Mouse (Mus musculus) forebrain, embryonic 14.5 days (tissue): ENCODE data around the gene Tle4. TPM values are rescaled to one million over a fixed set of nuclear protein-coding genes. Genes with fewer than 3 reads are reported as not detected.

Source experiments
- ATAC-seq: fragments of 200-750 bp; cut with Nextera tagmentation; 2 replicates; pipeline ENCODE4 v1.8.0; 2017; ENCODE audit warnings: mild to moderate bottlenecking, moderate library complexity
- DNase-seq: peaks from one replicate; pipeline ENCODE4 v3.0.0-alpha.2; 2015; ENCODE audit warnings: low spot score
- H3K27ac ChIP-seq: fragments of 300-500 bp; sonication (generic); 2 replicates; pipeline ENCODE4 v1.5.1; 2014; ENCODE audit warnings: low read depth, mild to moderate bottlenecking, control low read depth, low read length, moderate library complexity
- H3K27me3 ChIP-seq: fragments of 300-500 bp; sonication (generic); replicated peaks from 2 replicates; pipeline ENCODE4 v1.6.1; 2014; ENCODE audit warnings: low read length, control low read depth, mixed read lengths; ENCODE audit not compliant: control insufficient read depth, insufficient read depth
- H3K36me3 ChIP-seq: fragments of 300-500 bp; sonication (generic); 2 replicates; pipeline ENCODE4 v1.6.1; 2014; ENCODE audit warnings: low read length, control low read depth; ENCODE audit not compliant: control insufficient read depth, insufficient read depth
- H3K4me1 ChIP-seq: fragments of 300-500 bp; sonication (generic); 2 replicates; pipeline ENCODE4 v1.6.1; 2014; ENCODE audit warnings: antibody characterized with exemption, low read length, control low read depth; ENCODE audit not compliant: control insufficient read depth, insufficient read depth
- H3K4me2 ChIP-seq: fragments of 300-500 bp; sonication (generic); 2 replicates; pipeline ENCODE4 v1.6.1; 2014; ENCODE audit warnings: mild to moderate bottlenecking, control low read depth, low read length
- H3K4me3 ChIP-seq: fragments of 300-500 bp; sonication (generic); 2 replicates; pipeline ENCODE4 v1.5.1; 2014; ENCODE audit warnings: low read depth, low read length, control low read depth
- H3K9ac ChIP-seq: fragments of 300-500 bp; sonication (generic); 2 replicates; pipeline ENCODE4 v1.6.1; 2014; ENCODE audit warnings: mild to moderate bottlenecking, low read length, control low read depth, moderate library complexity
- H3K9me3 ChIP-seq: fragments of 300-500 bp; sonication (generic); replicated peaks from 2 replicates; pipeline ENCODE4 v1.6.1; 2016; ENCODE audit warnings: low read length, control low read depth, mixed read lengths; ENCODE audit not compliant: control insufficient read depth
- WGBS: fragments of 180-500 bp; shearing (Covaris S2); extraction: QIAGEN DNeasy Blood & Tissue Kit; methylation state at CpG from one replicate; pipeline ENCODE4 v1.1.7; 2014; 5-methylcytosine and 5-hydroxymethylcytosine counted together
- polyA plus RNA-seq: library from polyadenylated mRNA; unstranded; fragments of >200 nt; fragmentation: Nextera tagmentation; extraction: Ambion mirVana; gene quantifications from 2 replicates; pipeline ENCODE4 v1.2.1, GENCODE M21; 2014

Gene Tle4
- polyA plus RNA-seq, 1 experiment from 2014 or later = 28.9 TPM

DNA sequence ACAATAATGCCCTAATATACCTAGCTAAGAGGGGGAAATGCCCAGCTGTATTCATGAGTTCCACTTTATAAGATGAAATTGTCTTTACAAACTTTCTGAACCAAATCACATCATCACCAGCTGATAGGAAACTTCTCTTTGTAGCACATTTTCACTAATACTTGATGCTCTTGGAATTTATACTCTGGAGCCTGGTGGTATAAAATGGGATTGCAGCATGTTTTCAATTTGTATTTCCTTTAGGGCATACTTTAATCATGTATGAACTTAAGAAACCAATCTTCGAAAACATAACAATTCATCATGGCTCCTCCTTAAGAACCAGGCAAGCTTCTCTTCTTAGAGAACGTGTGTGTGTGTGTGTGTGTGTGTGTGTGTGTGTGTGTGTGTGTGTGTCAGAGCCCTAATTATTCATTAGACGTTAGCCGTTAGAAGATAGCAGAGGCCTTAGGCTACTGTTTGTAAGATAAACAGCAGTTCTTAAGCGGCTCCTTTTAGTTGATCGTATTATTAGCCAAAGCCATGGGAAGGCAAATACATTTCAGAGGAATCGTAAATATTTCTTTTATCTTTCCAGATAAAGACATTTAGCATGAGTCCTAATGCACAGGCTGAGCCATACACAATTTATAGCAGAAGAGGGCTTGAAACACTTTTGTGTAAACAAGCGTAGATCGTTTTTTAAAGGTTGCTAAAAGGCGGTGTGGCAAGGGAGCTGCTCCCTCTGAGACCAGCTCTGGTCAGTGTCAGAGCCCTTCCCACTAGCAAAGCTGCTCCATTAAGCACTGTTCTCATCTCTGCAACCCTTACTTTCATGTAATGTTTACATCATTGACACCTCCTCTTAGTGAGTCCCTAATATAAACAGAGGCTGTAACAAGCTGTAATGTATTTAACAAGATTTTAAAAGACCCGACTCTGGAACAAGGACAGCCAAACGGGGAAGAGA, 173.6 kb downstream of the Tle4 start:
- Histone ChIP-seq H3K9me3 (no peaks in the 10 kb centered on the region), H3K27ac (no peak overlapping the region), H3K4me3 (no peak overlapping the region), H3K36me3 (no peaks in the 10 kb centered on the region), H3K4me1 (peaks cover 11% of the 10 kb centered on the region), H3K9ac (no peak overlapping the region), H3K27me3 (no peaks in the 10 kb centered on the region), H3K4me2 (no peak overlapping the region)
- WGBS = 65% methylated on average over 12 of the region's 12 CpGs
- no peak for DNase-seq
- no peak for ATAC-seq

GRCm38 (mm10) chr19:14421691-14422090, 176.2 kb downstream of the Tle4 start:
- Histone ChIP-seq H3K27me3 (no peaks in the 10 kb centered on the region), H3K9me3 (no peaks in the 10 kb centered on the region), H3K36me3 (no peaks in the 10 kb centered on the region), H3K9ac (no peak overlapping the region), H3K27ac (no peak overlapping the region), H3K4me3 (no peak overlapping the region), H3K4me2 (no peak overlapping the region), H3K4me1 (peaks cover 12% of the 10 kb centered on the region)
- DNase-seq (no peak), ATAC-seq (no peak)
- WGBS = 97% methylated on average over 5 of the region's 5 CpGs

DNA sequence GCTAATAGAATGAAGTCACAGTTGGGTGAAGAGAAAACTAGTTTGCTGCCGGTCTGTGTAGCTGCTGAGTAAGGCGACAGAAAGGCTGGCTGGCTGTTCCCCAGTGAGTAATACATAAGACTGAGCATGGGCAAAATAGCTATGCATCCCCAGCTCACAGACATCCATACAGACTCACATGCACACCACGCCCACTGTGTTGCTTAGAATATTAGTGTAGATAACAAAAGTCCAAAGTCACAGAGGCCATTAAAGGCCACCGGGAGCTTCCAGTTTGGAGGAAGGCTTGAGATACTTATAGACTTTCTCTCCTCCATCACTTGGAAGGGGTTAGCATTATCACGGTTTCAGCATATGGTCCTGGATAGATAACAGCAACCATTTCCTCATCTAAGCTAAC, 178.0 kb downstream of the Tle4 start:
- Histone ChIP-seq H3K9me3 (no peaks in the 10 kb centered on the region), H3K9ac (no peak overlapping the region), H3K4me3 (no peak overlapping the region), H3K4me2 (no peak overlapping the region), H3K27me3 (no peaks in the 10 kb centered on the region), H3K4me1 (peaks cover 20% of the 10 kb centered on the region), H3K27ac (no peak overlapping the region), H3K36me3 (no peaks in the 10 kb centered on the region)
- 62% methylated on average over 5 of the region's 5 CpGs for WGBS
- DNase-seq (no peak), ATAC-seq (no peak)

- Histone ChIP-seq H3K9me3 (no peaks in the 10 kb centered on the region), H3K27me3 (no peaks in the 10 kb centered on the region), H3K4me2 (no peak overlapping the region), H3K4me1 (peaks cover 20% of the 10 kb centered on the region), H3K9ac (no peak overlapping the region), H3K36me3 (no peaks in the 10 kb centered on the region), H3K4me3 (no peak overlapping the region), H3K27ac (no peak overlapping the region)
- DNase-seq = peak; percentile 66
- peak; percentile 65; the same call in 1 of the 2 replicates for ATAC-seq
- 37% methylated on average over 5 of the region's 5 CpGs for WGBS
These were observed 181.0 kb downstream of the Tle4 start for GRCm38 (mm10) chr19:14416845-14417244.

GRCm38 (mm10) chr19:14415996-14416395, 181.9 kb downstream of the Tle4 start:
- ATAC-seq = peak; percentile 50; the same call in 1 of the 2 replicates
- Histone ChIP-seq H3K9ac (no peak overlapping the region), H3K36me3 (no peaks in the 10 kb centered on the region), H3K4me1 (peaks cover 20% of the 10 kb centered on the region), H3K9me3 (no peaks in the 10 kb centered on the region), H3K4me2 (no peak overlapping the region), H3K27me3 (no peaks in the 10 kb centered on the region), H3K27ac (no peak overlapping the region), H3K4me3 (no peak overlapping the region)
- WGBS = 34% methylated on average over 6 of the region's 6 CpGs
- DNase-seq = peak; percentile 50

DNA sequence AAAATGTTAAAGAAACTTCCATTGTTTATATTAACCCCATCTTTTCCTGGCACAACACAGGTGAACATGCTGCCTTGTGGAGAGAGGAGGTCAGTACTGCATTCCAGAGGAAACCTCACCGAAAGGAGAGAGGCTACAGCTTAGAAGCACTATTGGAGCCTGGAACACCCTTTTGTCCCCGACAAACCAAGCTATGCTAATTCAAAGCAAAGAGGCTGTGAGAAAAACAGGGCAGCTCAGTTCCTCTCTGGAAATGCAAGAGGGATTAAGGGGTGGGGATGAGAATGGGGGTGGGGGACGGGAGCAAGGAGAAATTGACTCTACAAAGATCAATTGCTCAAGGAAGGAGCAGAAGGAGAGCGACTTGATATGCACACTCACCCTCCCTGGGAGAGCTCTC, 182.9 kb downstream of the Tle4 start:
- ATAC-seq (no peak), DNase-seq (no peak)
- Histone ChIP-seq H3K9ac (no peak overlapping the region), H3K27me3 (no peaks in the 10 kb centered on the region), H3K27ac (no peak overlapping the region), H3K9me3 (no peaks in the 10 kb centered on the region), H3K4me3 (no peak overlapping the region), H3K4me1 (peaks cover 20% of the 10 kb centered on the region), H3K36me3 (no peaks in the 10 kb centered on the region), H3K4me2 (no peak overlapping the region)
- 5% methylated on average over 4 of the region's 4 CpGs for WGBS

- Histone ChIP-seq H3K4me2 (no peak overlapping the region), H3K4me1 (no peaks in the 10 kb centered on the region), H3K9ac (no peak overlapping the region), H3K9me3 (no peaks in the 10 kb centered on the region), H3K27me3 (no peaks in the 10 kb centered on the region), H3K4me3 (no peak overlapping the region), H3K36me3 (no peaks in the 10 kb centered on the region), H3K27ac (no peak overlapping the region)
- ATAC-seq (no peak), DNase-seq (no peak)
- WGBS = 77% methylated on average over 10 of the region's 10 CpGs
These were observed 191.2 kb downstream of the Tle4 start for GRCm38 (mm10) chr19:14406603-14407002.
